Mouse (Mus musculus): ENCODE results near the gene Wbp2nl. TPM values are rescaled to one million over a fixed set of nuclear protein-coding genes. Genes with fewer than 3 reads are reported as not detected.
A peak's percentile ranks its signal among the peaks of the same experiment; 100 is the strongest.

Wbp2nl gene
- polyA plus RNA-seq, 1 experiment = not detected

DNA sequence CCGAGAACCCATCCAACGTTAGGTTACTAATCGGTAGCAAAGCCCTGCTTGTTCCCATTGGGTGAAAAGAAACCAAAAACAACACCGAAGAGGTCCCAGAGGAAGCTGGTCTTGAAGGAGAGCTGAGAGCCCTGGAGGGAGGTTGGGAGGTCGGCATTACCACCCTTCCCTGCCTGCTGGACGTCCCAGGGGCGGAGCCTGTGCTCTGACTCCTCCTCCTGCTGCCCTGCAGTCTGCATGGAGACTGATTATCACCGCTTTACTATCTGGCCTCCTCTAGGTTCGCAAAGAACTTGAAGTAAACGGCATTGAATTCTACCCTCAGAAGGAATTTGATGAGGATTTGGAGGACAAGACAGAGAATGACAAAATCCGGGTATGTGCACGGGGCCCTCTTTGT lies 12.6 kb upstream of the Wbp2nl start:
- no peak overlapping the region for H3K27ac ChIP-seq (replicated peaks; ENCODE audit: low read depth, low read length)
- no peak overlapping the region for H3K4me3 ChIP-seq (ENCODE audit: insufficient read depth, low read depth, low read length)
- no peaks in the 10 kb centered on the region for H3K4me1 ChIP-seq (ENCODE audit: control insufficient read depth, insufficient read depth, insufficient read length, low read length)

DNA sequence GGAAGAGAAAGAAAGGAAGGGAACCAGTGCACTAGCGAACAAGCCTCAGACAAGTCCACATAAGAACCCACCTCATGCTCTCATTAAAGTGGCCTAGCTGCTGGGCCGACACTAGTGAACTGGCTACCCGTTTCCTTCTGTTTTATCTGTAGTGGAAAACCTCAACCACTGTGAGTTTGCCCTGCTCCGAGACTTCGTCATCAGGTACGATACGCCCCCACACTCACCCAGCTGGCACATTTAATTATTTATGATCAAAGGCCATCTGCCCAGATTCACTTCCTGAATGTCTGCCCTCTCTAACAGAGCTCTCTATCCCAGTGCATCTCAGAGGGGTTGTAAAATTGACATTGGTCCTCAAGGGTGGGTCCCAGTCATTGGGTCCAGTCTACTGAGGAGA lies 8.5 kb upstream of the Wbp2nl start:
- no peak overlapping the region for H3K27ac ChIP-seq (replicated peaks; ENCODE audit: low read depth, low read length)
- no peak overlapping the region for H3K4me3 ChIP-seq (ENCODE audit: insufficient read depth, low read depth, low read length)
- H3K4me1 ChIP-seq (ENCODE audit: control insufficient read depth, insufficient read depth, insufficient read length, low read length) = no peaks in the 10 kb centered on the region

DNA sequence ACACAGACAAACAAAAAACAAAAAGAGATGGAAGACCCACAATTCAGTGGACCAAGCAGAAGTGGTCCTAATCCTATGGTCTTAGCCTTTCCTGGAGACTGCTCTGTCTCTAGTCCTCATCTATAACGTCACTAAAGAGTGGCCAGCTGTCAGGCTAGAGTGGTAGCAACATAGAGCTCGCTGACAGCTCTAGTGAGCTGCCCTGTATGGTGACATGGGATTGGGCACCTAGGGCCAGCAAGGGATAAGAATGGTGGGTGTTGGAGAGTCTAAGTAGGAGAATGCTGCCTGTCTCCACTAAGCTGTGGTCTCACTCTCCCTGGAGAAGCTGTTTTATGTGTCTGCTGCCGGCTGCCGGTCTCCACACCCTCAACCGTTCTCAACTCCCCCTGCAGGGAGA lies 5.9 kb upstream of the Wbp2nl start:
- Histone ChIP-seq H3K27ac (replicated peaks; ENCODE audit: low read depth, low read length) (no peak overlapping the region), H3K4me1 (ENCODE audit: control insufficient read depth, insufficient read depth, insufficient read length, low read length) (no peaks in the 10 kb centered on the region)

DNA sequence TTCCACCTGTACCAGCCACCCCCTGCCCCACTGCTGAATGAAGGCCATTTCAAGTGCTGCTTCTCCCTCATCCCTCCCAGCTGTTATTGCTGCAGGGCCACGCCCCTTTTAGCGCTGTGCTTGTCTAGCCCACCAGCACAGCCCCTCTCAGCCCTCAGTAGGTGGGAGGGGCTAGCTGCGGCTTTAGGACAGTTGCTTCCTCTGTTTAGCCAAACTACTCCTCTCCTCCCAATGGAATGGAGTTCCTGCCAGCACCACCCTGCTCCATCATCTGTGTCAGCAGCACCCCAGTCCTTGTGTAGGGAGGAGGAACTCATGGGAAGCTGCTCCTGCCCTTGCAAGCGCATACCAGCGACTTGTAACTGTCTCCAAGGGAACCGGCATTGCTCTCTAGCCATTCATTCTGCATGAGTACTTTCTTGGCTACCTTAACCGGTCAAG lies 5.5 kb upstream of the Wbp2nl start:
- Histone ChIP-seq H3K4me3 (ENCODE audit: insufficient read depth, low read depth, low read length) (no peak overlapping the region), H3K4me1 (ENCODE audit: control insufficient read depth, insufficient read depth, insufficient read length, low read length) (no peaks in the 10 kb centered on the region), H3K27ac (replicated peaks; ENCODE audit: low read depth, low read length) (no peak overlapping the region)

More for the DNA sequence above, 5.9 kb upstream of the Wbp2nl start:
- H3K4me3 ChIP-seq (ENCODE audit: insufficient read depth, low read depth, low read length) = no peak overlapping the region

DNA sequence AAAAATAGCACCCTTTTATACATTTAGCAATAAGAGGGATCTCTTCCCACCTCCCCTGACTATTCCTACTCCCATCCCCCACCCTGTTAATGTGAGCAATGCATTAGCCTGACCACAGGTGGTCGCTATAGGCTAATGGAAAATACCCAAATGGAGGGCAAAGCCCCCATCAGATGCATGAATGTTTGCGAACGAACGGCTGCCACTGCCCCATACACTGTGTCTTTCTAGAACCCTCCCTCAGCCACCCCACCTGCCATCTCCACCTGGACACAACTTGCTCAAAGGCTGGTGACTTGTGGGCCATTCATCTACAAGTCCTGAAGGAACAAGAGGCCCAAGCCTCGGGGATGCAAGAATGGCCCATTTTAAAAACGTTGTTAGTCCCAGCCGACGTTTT lies 4.7 kb upstream of the Wbp2nl start:
- H3K27ac ChIP-seq (replicated peaks; ENCODE audit: low read depth, low read length) = no peak overlapping the region
- no peak overlapping the region for H3K4me3 ChIP-seq (ENCODE audit: insufficient read depth, low read depth, low read length)
- no peaks in the 10 kb centered on the region for H3K4me1 ChIP-seq (ENCODE audit: control insufficient read depth, insufficient read depth, insufficient read length, low read length)

DNA sequence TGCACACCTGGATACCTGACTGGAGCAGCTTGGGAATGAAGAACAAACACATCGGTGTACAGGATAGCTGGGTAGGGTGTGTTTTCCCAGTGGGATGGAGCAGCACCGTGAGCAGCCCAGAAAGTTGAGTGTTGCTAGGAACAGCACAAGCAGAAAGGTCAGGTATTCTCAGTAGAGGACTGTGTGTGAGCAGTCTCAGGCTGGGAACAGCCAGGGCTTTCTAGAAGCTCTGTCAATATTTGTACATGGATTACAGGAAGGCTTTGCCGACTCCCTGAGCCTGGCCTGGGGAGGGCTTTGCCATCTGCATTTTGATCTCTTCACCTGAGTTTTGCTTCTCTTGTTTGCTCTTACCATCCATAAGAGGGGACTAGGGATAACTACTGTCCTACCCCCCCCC lies 8.4 kb downstream of the Wbp2nl start:
- Histone ChIP-seq H3K27ac (replicated peaks; ENCODE audit: low read depth, low read length) (no peak overlapping the region), H3K4me1 (ENCODE audit: control insufficient read depth, insufficient read depth, insufficient read length, low read length) (no peaks in the 10 kb centered on the region), H3K4me3 (ENCODE audit: insufficient read depth, low read depth, low read length) (no peak overlapping the region)

DNA sequence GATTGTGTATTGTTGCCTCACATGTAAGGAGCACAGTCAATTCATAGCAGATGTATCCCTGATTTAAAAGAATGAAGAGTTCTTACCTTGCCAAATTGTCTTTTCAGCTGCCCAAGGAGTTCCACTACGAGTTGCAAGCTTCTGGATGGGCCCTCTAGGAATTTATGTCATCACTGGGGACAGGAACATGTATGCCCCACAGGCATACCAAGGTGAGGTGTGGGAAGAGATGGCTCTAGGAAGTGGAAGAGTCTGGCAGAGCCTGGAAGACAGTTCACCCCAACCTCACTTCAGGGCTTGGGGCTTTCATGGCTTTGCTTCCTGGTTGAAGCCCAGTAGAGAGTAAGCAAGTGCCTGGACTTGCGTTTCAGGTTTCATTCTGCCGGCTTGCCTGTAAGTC lies 9.7 kb downstream of the Wbp2nl start:
- no peaks in the 10 kb centered on the region for H3K4me1 ChIP-seq (ENCODE audit: control insufficient read depth, insufficient read depth, insufficient read length, low read length)
- H3K4me3 ChIP-seq (ENCODE audit: insufficient read depth, low read depth, low read length) = no peak overlapping the region
- no peak overlapping the region for H3K27ac ChIP-seq (replicated peaks; ENCODE audit: low read depth, low read length)

DNA sequence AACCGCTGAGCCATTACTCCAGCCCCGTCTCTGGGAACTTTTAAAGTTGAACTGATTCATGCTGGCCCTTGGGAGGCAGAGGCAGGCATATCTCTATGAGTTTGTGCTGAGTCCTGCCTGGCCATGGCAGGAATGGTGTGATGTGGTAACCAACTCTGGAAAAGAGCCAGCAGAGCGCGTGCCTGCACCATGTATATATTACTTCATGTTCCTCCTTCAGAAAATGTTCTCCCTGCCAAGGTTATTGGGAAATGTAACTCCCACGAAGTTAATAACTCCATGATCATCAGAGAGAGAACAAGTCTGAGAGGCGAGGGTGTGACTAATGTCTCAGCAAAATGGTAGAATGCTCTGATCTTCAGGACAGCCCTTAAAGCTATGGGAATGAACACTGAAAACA lies 19.1 kb downstream of the Wbp2nl start:
- H3K4me3 ChIP-seq (ENCODE audit: insufficient read depth, low read depth, low read length) = no peak overlapping the region
- H3K4me1 ChIP-seq (ENCODE audit: control insufficient read depth, insufficient read depth, insufficient read length, low read length) = no peaks in the 10 kb centered on the region
- no peak overlapping the region for H3K27ac ChIP-seq (replicated peaks; ENCODE audit: low read depth, low read length)

DNA sequence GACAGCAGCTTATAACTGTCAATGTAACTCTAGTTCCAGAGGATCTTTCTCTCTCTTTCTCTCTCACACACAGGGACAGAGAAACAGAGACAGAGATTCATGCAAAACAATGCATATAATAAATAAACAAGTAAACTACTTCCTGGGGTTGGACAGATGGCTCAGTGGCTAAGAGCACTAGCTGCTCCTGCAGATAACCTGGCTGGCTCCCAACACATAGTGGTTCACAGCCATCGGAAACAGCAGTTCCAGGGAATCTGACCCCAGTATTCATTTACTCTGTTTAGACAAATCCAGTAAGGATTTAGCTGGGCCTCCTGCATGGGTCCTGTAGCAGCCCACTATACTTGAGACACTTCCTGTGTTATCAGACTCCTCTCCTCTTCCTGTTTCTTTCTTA lies 20.9 kb downstream of the Wbp2nl start:
- Histone ChIP-seq H3K4me3 (ENCODE audit: insufficient read depth, low read depth, low read length) (no peak overlapping the region), H3K27ac (replicated peaks; ENCODE audit: low read depth, low read length) (no peak overlapping the region), H3K4me1 (ENCODE audit: control insufficient read depth, insufficient read depth, insufficient read length, low read length) (no peaks in the 10 kb centered on the region)

DNA sequence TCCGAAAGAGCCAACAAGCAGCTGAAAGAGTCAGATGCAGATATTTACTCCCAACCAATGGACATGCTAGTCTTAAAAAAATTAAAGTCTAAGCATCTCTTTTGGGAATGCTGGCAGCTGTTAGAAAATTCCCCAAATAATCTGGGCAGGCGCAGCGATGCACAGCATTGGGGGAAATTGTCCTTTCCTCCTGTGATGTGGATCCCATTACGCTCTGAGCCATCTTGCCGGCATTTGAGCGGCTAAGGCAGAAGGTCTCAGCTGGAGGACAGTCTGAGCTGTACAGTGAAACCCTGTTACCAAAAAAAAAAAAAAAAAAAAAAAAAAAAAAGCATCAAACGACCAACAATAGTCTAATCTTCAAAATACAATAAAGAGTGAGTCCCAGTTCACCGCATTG lies 23.4 kb downstream of the Wbp2nl start:
- no peaks in the 10 kb centered on the region for H3K4me1 ChIP-seq (ENCODE audit: control insufficient read depth, insufficient read depth, insufficient read length, low read length)
- H3K4me3 ChIP-seq (ENCODE audit: insufficient read depth, low read depth, low read length) = no peak overlapping the region
- H3K27ac ChIP-seq (replicated peaks; ENCODE audit: low read depth, low read length) = no peak overlapping the region

DNA sequence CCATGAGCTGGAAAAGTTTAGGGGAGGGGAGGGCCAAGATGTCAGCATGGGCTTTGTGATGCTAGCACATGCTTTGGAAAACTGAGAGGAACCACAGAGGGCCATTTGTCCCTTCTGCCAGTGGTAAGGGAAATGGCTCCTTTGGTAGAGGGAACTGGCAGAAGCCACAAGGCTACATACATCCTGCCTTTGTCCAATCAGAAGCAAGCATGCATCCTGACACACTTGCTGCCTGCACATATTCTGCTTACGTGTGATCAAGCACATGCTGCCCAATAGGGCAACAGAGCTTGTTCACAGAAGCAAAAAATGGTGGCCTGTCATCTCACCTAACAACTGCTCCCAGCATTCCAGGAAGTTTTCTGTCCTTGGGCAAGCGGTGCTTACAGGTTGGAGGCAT lies 26.6 kb downstream of the Wbp2nl start:
- no peaks in the 10 kb centered on the region for H3K4me1 ChIP-seq (ENCODE audit: control insufficient read depth, insufficient read depth, insufficient read length, low read length)
- H3K4me3 ChIP-seq (ENCODE audit: insufficient read depth, low read depth, low read length) = no peak overlapping the region
- no peak overlapping the region for H3K27ac ChIP-seq (replicated peaks; ENCODE audit: low read depth, low read length)

DNA sequence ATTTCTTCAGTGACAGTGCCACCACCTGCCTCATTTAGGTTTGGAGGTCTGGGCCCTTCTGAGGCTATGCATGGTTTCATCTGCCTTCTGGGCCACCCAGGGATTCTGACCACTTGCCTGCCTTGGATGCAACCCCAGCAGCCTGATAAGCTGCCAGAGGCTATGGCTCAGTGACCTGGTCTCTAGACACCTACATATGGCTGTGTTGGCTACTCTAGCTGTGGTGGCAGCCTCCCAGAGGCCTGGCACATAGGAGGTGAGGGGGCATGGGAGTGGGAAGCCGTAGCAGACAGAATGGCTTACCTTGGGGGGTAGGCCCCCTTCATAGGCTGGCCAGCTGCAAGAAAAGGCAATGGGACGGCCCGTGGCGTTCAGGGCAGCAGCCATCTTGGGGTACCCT lies 36.4 kb downstream of the Wbp2nl start:
- peaks cover 5% of the 10 kb centered on the region for H3K4me1 ChIP-seq (ENCODE audit: control insufficient read depth, insufficient read depth, insufficient read length, low read length)
- H3K4me3 ChIP-seq (ENCODE audit: insufficient read depth, low read depth, low read length) = no peak overlapping the region
- no peak overlapping the region for H3K27ac ChIP-seq (replicated peaks; ENCODE audit: low read depth, low read length)

DNA sequence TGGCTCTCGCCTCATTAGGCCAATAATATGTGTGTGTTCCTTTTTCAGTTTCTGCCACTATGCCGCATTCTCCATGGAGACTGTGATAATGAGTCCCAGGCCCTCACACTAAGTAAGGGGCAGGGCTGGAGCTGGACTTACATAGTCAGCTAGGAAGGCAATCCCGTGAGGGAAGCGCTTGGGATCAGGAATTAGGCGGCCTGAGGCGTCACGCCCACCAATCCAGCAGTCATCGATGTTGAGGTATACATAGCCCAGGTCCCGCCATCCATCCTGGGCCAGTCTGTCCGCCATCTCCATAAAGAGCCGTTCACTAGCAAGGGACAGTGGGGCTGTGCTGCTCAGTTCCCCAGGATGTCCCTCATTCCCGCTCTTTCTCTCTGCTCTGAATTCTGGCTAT lies 37.9 kb downstream of the Wbp2nl start:
- no peak overlapping the region for H3K27ac ChIP-seq (replicated peaks; ENCODE audit: low read depth, low read length)
- H3K4me3 ChIP-seq (ENCODE audit: insufficient read depth, low read depth, low read length) = no peak overlapping the region
- H3K4me1 ChIP-seq (ENCODE audit: control insufficient read depth, insufficient read depth, insufficient read length, low read length) = peaks cover 5% of the 10 kb centered on the region

DNA sequence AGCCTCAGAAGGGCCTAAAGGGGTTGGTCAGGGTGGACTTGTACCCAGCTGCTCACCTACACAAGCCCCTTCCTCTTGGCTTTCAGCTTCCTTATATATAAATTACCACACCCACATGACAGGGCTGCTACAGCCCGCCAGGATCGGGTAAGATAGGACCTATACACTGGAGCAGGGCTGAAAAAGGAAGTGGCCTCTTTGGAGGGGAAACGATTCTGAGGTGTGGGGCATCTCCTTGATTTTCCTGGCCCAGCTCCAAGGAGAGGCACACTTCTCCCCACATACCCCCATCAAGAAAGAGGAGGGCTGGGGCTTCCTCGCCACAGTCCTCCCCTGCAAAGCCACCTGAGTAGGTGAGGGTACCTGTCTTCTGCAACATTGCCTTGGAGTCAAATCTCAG lies 39.1 kb downstream of the Wbp2nl start:
- Histone ChIP-seq H3K4me3 (ENCODE audit: insufficient read depth, low read depth, low read length) (peak overlapping the region; percentile 93), H3K4me1 (ENCODE audit: control insufficient read depth, insufficient read depth, insufficient read length, low read length) (peaks cover 5% of the 10 kb centered on the region), H3K27ac (replicated peaks; ENCODE audit: low read depth, low read length) (peak overlapping the region; percentile 60; the same call in 1 of the 2 replicates)

DNA sequence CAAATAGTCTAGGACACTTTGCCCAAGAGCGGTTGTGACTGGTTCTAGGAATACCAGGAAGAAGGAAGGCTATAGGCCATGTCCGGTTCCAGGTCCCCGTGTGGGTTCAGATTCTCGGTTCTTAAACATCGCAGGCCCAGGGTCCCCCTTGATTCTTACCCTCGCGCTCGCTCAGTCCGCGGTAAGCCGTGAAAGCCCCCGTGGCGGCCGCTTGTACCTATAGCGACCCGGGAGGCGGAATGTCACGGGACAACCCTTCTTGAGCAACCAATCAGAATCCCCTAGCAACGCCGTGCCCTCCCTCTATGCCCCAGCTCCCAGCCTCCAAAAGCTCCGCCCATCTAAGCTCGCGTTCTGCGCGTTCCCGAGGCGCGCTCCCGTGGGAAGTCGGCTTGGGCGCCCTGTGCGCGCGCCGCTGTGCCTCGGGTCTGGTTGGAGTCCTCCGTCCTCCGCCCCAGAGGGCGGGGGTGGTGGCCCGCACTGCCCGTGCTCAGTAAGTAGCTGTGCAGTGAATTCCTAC lies 39.9 kb downstream of the Wbp2nl start, which contains the start of the genes Naga, Pheta2 and Smdt1:
TSS of gene Naga (minus strand) at position 333 of the 520 bp plus-strand sequence.
TSS of gene Pheta2 (plus strand) at position 350 of the 520 bp plus-strand sequence.
TSS of gene Smdt1 (plus strand) at position 367 of the 520 bp plus-strand sequence.
- Histone ChIP-seq H3K4me3 (ENCODE audit: insufficient read depth, low read depth, low read length) (peak within 1 kb of the TSS; percentile 93), H3K4me1 (ENCODE audit: control insufficient read depth, insufficient read depth, insufficient read length, low read length) (peaks cover 5% of the 10 kb centered on the region), H3K27ac (replicated peaks; ENCODE audit: low read depth, low read length) (peak within 1 kb of the TSS; percentile 60)

DNA sequence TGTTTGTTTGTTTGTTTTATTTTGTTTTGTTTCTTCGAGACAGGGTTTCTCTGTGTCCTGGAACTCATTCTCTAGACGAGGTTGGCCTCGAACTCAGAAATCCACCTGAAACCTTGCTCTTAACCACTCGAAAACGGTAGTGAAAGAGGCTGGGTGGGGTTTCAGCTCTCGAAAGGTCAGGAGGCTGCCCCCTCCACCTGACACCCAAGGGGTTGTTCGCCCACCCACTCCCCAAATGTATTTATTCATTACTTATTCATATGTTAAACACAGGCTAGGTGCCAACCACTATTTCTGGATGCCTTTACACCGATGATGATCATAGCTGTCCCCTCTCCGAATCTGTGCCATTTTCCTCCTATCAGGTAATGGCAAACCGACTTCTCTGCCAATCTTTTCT lies 40.4 kb downstream of the Wbp2nl start:
- Histone ChIP-seq H3K4me3 (ENCODE audit: insufficient read depth, low read depth, low read length) (peak overlapping the region; percentile 93), H3K27ac (replicated peaks; ENCODE audit: low read depth, low read length) (no peak overlapping the region), H3K4me1 (ENCODE audit: control insufficient read depth, insufficient read depth, insufficient read length, low read length) (peaks cover 5% of the 10 kb centered on the region)
